Mouse (Mus musculus) E14TG2a.4 (cell line): Measurements from ENCODE around the gene Atf6.

ENCODE experiments used
- CTCF ChIP-seq: conservative IDR thresholded peaks from 2 replicates; pipeline ENCODE4 v1.5.1; 2014; ENCODE audit warnings: low read length
- POU5F1 ChIP-seq: IDR thresholded peaks from 2 replicates; pipeline ENCODE4 v1.6.1; 2014; ENCODE audit warnings: low read length, borderline replicate concordance

DNA sequence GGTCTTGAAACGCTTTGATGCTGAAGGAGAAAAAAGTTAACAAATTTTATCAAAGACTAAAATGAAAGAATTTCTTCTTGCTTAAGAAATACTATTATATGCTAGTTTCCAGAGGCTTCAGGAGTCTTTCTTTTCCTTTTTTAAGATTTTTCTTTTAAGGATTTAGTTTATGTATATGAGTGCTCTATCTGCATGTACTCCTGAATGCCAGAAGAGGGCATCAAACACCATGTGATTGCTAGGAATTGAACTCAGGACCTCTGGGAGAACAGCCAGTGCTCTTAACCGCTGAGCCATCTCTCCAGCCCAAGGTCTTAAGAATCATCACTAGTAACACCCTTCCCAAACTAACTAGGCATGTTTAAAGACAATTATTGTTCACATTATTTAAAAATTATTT lies 4.4 kb upstream of the Atf6 start:
- TF ChIP-seq CTCF (0 out of 2 replicates have a peak, but pooled peaks have one; percentile 15), POU5F1 (no peak)
